Mouse (Mus musculus) intestine, embryonic 16.5 days (tissue): ENCODE data around the gene Rasa2. TPM values are rescaled to one million over a fixed set of nuclear protein-coding genes. Genes with fewer than 3 reads are reported as not detected.

Experiments
- ATAC-seq: fragments of 200-750 bp; cut with Nextera tagmentation; 2 replicates; pipeline ENCODE4 v1.8.0; 2017; ENCODE audit warnings: moderate TSS enrichment, moderate library complexity
- H3K27ac ChIP-seq: fragments of 300-500 bp; sonication (generic); 2 replicates; pipeline ENCODE4 v1.5.1; 2014; ENCODE audit warnings: mild to moderate bottlenecking, low read length
- H3K27me3 ChIP-seq: fragments of 300-500 bp; sonication (generic); replicated peaks from 2 replicates; pipeline ENCODE4 v1.6.1; 2014; ENCODE audit warnings: low read length, control low read depth, mixed read lengths; ENCODE audit not compliant: control insufficient read depth, insufficient read depth
- H3K36me3 ChIP-seq: fragments of 300-500 bp; sonication (generic); 2 replicates; pipeline ENCODE4 v1.6.1; 2014; ENCODE audit warnings: low read length, control low read depth; ENCODE audit not compliant: control insufficient read depth, insufficient read depth
- H3K4me1 ChIP-seq: fragments of 300-500 bp; sonication (generic); 2 replicates; pipeline ENCODE4 v1.6.1; 2014; ENCODE audit warnings: low read length, control low read depth, mixed read lengths; ENCODE audit not compliant: control insufficient read depth, insufficient read depth
- H3K4me2 ChIP-seq: fragments of 300-500 bp; sonication (generic); 2 replicates; pipeline ENCODE4 v1.6.1; 2014; ENCODE audit warnings: low read depth, low read length, control low read depth
- H3K4me3 ChIP-seq: fragments of 300-500 bp; sonication (generic); 2 replicates; pipeline ENCODE4 v1.5.1; 2014; ENCODE audit warnings: mild to moderate bottlenecking, low read length
- H3K9ac ChIP-seq: fragments of 300-500 bp; sonication (generic); 2 replicates; pipeline ENCODE4 v1.6.1; 2014; ENCODE audit warnings: low read depth, low read length
- H3K9me3 ChIP-seq: fragments of 300-500 bp; sonication (generic); 2 replicates; pipeline ENCODE4 v1.6.1; 2016; ENCODE audit warnings: low read length, control low read depth; ENCODE audit not compliant: control insufficient read depth
- WGBS: fragments of 180-500 bp; shearing (Covaris S2); extraction: QIAGEN DNeasy Blood & Tissue Kit; methylation state at CpG from one replicate; pipeline ENCODE4 v1.1.7; 2014; 5-methylcytosine and 5-hydroxymethylcytosine counted together
- polyA plus RNA-seq: library from polyadenylated mRNA; unstranded; fragments of >200 nt; fragmentation: Nextera tagmentation; extraction: Ambion mirVana; gene quantifications from 2 replicates; pipeline ENCODE4 v1.2.1, GENCODE M21; 2015

The Rasa2 gene
- polyA plus RNA-seq, 1 experiment from 2014 or later, result 15.3 TPM

- Histone ChIP-seq H3K9me3 (no peaks in the 10 kb centered on the region), H3K4me1 (no peaks in the 10 kb centered on the region), H3K4me2 (peak overlapping the region; percentile 66), H3K27ac (peak overlapping the region; percentile 66), H3K27me3 (no peaks in the 10 kb centered on the region), H3K4me3 (peak overlapping the region; percentile 44), H3K36me3 (no peaks in the 10 kb centered on the region), H3K9ac (peak overlapping the region; percentile 58; the same call in 1 of the 2 replicates)
- ATAC-seq, result peak; percentile 100
- WGBS, result under 1% methylated on average over 15 of the region's 15 CpGs
These were observed 38.5 kb upstream of the Rasa2 start for GRCm38 (mm10) chr9:96669877-96670276.

- WGBS, result 54% methylated on average over 5 of the region's 5 CpGs
- no peak overlapping the region for H3K4me3 ChIP-seq
These were observed 37.2 kb upstream of the Rasa2 start for GRCm38 (mm10) chr9:96668628-96669027.

GRCm38 (mm10) chr9:96660510-96661244 lies 29.3 kb upstream of the Rasa2 start:
- 68% methylated on average over 10 of the region's 10 CpGs for WGBS
- no peak for ATAC-seq
- H3K36me3 ChIP-seq, result no peaks in the 10 kb centered on the region
- H3K4me2 ChIP-seq, result no peak overlapping the region
- H3K9ac ChIP-seq, result no peak overlapping the region
- H3K4me3 ChIP-seq, result no peak overlapping the region
- 0 out of 2 replicates have a peak, but pooled peaks cover 5% of the 10 kb centered on the region for H3K4me1 ChIP-seq
- H3K27ac ChIP-seq, result no peak overlapping the region
- no peaks in the 10 kb centered on the region for H3K9me3 ChIP-seq
- no peaks in the 10 kb centered on the region for H3K27me3 ChIP-seq

More at GRCm38 (mm10) chr9:96668628-96669027, 37.2 kb upstream of the Rasa2 start:
- no peaks in the 10 kb centered on the region for H3K27me3 ChIP-seq
- peak; percentile 43; the same call in 1 of the 2 replicates for ATAC-seq
- H3K4me2 ChIP-seq, result no peak overlapping the region
- no peak overlapping the region for H3K27ac ChIP-seq
- no peaks in the 10 kb centered on the region for H3K36me3 ChIP-seq
- no peaks in the 10 kb centered on the region for H3K4me1 ChIP-seq
- H3K9me3 ChIP-seq, result no peaks in the 10 kb centered on the region
- H3K9ac ChIP-seq, result no peak overlapping the region

- no peak overlapping the region for H3K4me2 ChIP-seq
- 0 out of 2 replicates have a peak, but pooled peaks cover 5% of the 10 kb centered on the region for H3K4me1 ChIP-seq
- no peaks in the 10 kb centered on the region for H3K27me3 ChIP-seq
- no peak overlapping the region for H3K27ac ChIP-seq
- no peaks in the 10 kb centered on the region for H3K36me3 ChIP-seq
- ATAC-seq, result no peak
- no peak overlapping the region for H3K4me3 ChIP-seq
- H3K9ac ChIP-seq, result no peak overlapping the region
- no peaks in the 10 kb centered on the region for H3K9me3 ChIP-seq
- 65% methylated on average over 2 of the region's 2 CpGs for WGBS
These were observed 28.4 kb upstream of the Rasa2 start for GRCm38 (mm10) chr9:96659801-96660200.

- Histone ChIP-seq H3K36me3 (no peaks in the 10 kb centered on the region), H3K4me3 (no peak overlapping the region), H3K27ac (no peak overlapping the region), H3K27me3 (no peaks in the 10 kb centered on the region), H3K4me2 (no peak overlapping the region), H3K9ac (no peak overlapping the region), H3K4me1 (peaks cover 3% of the 10 kb centered on the region; the same call in 1 of the 2 replicates), H3K9me3 (no peaks in the 10 kb centered on the region)
- WGBS, result 70% methylated on average over 4 of the region's 4 CpGs
- ATAC-seq, result no peak
These were observed 22.1 kb upstream of the Rasa2 start for GRCm38 (mm10) chr9:96653538-96653937.

- WGBS, result 58% methylated on average over 6 of the region's 6 CpGs
- no peak for ATAC-seq
- Histone ChIP-seq H3K27ac (no peak overlapping the region), H3K9ac (no peak overlapping the region), H3K9me3 (no peaks in the 10 kb centered on the region), H3K4me1 (peaks cover 3% of the 10 kb centered on the region; the same call in 1 of the 2 replicates), H3K4me2 (no peak overlapping the region), H3K36me3 (no peaks in the 10 kb centered on the region), H3K4me3 (no peak overlapping the region), H3K27me3 (no peaks in the 10 kb centered on the region)
These were observed 21.3 kb upstream of the Rasa2 start for GRCm38 (mm10) chr9:96652763-96653162.

DNA sequence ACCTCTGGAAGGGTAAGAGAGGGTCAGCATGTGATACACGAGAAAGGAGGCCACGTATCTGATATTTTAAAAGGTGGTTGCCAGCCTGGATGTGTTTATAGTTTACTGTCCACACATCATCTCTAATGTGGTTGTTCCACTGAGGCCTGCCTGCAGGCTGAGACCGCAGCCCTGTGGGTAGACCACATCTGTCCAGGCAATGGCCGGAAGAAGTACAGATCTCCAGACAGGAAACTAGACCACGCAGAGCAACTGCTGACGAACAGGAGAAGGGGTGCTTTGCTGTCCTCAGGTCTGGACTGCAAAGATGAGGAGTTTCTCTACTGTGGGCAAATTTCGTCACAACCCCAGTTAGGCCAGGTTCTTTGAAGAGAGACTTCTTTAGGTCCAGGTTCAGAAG lies 19.4 kb upstream of the Rasa2 start:
- no peak overlapping the region for H3K9ac ChIP-seq
- 65% methylated on average over 7 of the region's 7 CpGs for WGBS
- H3K4me1 ChIP-seq, result peaks cover 3% of the 10 kb centered on the region; the same call in 1 of the 2 replicates
- H3K36me3 ChIP-seq, result no peaks in the 10 kb centered on the region
- no peak overlapping the region for H3K4me3 ChIP-seq
- ATAC-seq, result no peak
- no peaks in the 10 kb centered on the region for H3K9me3 ChIP-seq
- no peaks in the 10 kb centered on the region for H3K27me3 ChIP-seq
- no peak overlapping the region for H3K4me2 ChIP-seq
- no peak overlapping the region for H3K27ac ChIP-seq

DNA sequence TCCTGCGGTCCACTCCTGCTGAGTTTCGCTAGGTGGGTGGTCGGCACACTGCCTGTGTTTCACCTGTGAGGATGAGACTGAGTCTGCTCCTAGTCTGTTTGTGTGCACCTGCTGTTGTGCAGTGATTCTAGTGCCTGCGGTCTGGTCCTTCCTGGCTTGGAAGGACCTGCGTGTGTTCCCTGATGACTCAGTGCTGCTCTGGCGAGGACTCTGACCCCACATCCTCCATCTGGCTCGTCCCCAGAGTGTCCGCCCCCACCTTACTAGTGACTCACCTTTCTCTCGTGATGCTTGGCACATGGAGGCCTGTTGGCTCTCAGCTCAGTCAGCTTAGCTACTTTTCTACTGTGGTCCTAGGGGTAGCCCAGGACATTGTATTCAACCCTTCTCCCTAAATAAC lies 18.5 kb upstream of the Rasa2 start:
- Histone ChIP-seq H3K9me3 (no peaks in the 10 kb centered on the region), H3K4me1 (peaks cover 3% of the 10 kb centered on the region; the same call in 1 of the 2 replicates), H3K4me2 (no peak overlapping the region), H3K27me3 (no peaks in the 10 kb centered on the region), H3K9ac (no peak overlapping the region), H3K27ac (peak overlapping the region; percentile 26; the same call in 1 of the 2 replicates), H3K4me3 (no peak overlapping the region), H3K36me3 (no peaks in the 10 kb centered on the region)
- ATAC-seq, result peak; percentile 97
- WGBS, result 50% methylated on average over 9 of the region's 9 CpGs

DNA sequence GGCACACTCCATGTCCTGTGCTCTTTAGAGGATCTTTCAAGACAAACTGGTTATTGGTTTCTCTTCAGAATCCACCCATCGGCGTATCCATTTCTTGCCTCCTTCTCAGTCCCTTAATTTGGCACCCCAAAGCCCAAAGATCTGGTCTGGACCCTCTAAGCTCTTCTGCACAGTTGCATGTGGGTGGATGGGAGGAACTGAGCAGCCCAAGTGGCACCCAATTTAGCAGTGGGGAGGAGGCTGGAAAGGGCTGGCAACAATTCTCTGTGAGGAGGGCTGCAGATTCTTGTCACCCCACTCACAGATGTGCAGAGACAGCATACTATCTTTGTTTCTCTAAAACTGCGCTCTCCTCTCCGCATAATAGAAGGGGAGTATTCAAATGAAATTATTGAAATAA lies 17.9 kb upstream of the Rasa2 start:
- no peaks in the 10 kb centered on the region for H3K36me3 ChIP-seq
- H3K9me3 ChIP-seq, result no peaks in the 10 kb centered on the region
- H3K9ac ChIP-seq, result no peak overlapping the region
- peaks cover 3% of the 10 kb centered on the region; the same call in 1 of the 2 replicates for H3K4me1 ChIP-seq
- no peak overlapping the region for H3K4me3 ChIP-seq
- H3K27me3 ChIP-seq, result no peaks in the 10 kb centered on the region
- H3K4me2 ChIP-seq, result no peak overlapping the region
- H3K27ac ChIP-seq, result no peak overlapping the region
- 92% methylated on average over 4 of the region's 4 CpGs for WGBS
- peak; percentile 4; the same call in 1 of the 2 replicates for ATAC-seq
